Mouse (Mus musculus) myocyte (in vitro differentiated cells): ENCODE data around the gene Fbxl12. TPM values are rescaled to one million over a fixed set of nuclear protein-coding genes. Genes with fewer than 3 reads are reported as not detected.
"Not testable (repeated sequence)": the region's sequence is repeated elsewhere in the genome, so short reads cannot be mapped to it uniquely, and the experiment has no call there.

Experiments
- H3K27me3 ChIP-seq: one replicate; pipeline ENCODE4 v1.6.1; 2011; ENCODE audit not compliant: control insufficient read depth, insufficient read depth, insufficient read length
- H3K36me3 ChIP-seq: one replicate; pipeline ENCODE4 v1.6.1; 2011; ENCODE audit not compliant: control insufficient read depth, insufficient read depth
- H3K4me2 ChIP-seq: one replicate; pipeline ENCODE4 v1.6.1; 2011; ENCODE audit warnings: low read depth, control low read depth
- H3K4me3 ChIP-seq: one replicate; pipeline ENCODE4 v1.5.1; 2011; ENCODE audit warnings: mild to moderate bottlenecking, control low read depth, moderate library complexity
- H3K79me2 ChIP-seq: one replicate; pipeline ENCODE4 v1.6.1; 2011; ENCODE audit not compliant: control insufficient read depth, insufficient read depth
- H3ac ChIP-seq: one replicate; pipeline ENCODE4 v1.6.1; 2011; ENCODE audit not compliant: control insufficient read depth, insufficient read length
- CEBPB ChIP-seq: IDR thresholded peaks from 2 replicates; pipeline ENCODE4 v1.6.1; 2011; ENCODE audit warnings: mild to moderate bottlenecking, moderate library complexity; ENCODE audit not compliant: poor library complexity, insufficient read depth, severe bottlenecking
- E2F4 ChIP-seq: IDR thresholded peaks from one replicate; pipeline ENCODE4 v1.6.1; 2011; ENCODE audit warnings: mild to moderate bottlenecking, control low read depth, moderate library complexity; ENCODE audit not compliant: insufficient read depth
- MAX ChIP-seq: IDR thresholded peaks from one replicate; pipeline ENCODE4 v1.6.1; 2011; ENCODE audit warnings: low read depth, mild to moderate bottlenecking, control low read depth
- MYOD1 ChIP-seq, 3 experiments: IDR thresholded peaks; one replicate each; pipeline ENCODE4 v1.6.1; 2011; ENCODE audit warnings: control low read depth in 2 of 3, low read depth in 2 of 3, mild to moderate bottlenecking in 2 of 3, moderate library complexity in 1 of 3; ENCODE audit not compliant: insufficient read length in 2 of 3, control insufficient read depth in 1 of 3
- MYOG ChIP-seq, 3 experiments: IDR thresholded peaks; one replicate each; pipeline ENCODE4 v1.6.1; 2011; ENCODE audit warnings: control low read depth in 2 of 3, low read depth in 2 of 3, mild to moderate bottlenecking in 2 of 3; ENCODE audit not compliant: insufficient read length in 2 of 3, control insufficient read depth in 1 of 3, insufficient read depth in 1 of 3
- POLR2A ChIP-seq: IDR thresholded peaks from one replicate; pipeline ENCODE4 v1.6.1; 2011; ENCODE audit warnings: low read depth, mild to moderate bottlenecking, control low read depth, moderate library complexity; ENCODE audit not compliant: insufficient read length
- POLR2AphosphoS2 ChIP-seq: IDR thresholded peaks from one replicate; pipeline ENCODE4 v1.6.1; 2011; ENCODE audit warnings: low read depth, control low read depth; ENCODE audit not compliant: insufficient read length
- REST ChIP-seq: IDR thresholded peaks from one replicate; pipeline ENCODE4 v1.6.1; 2011; ENCODE audit warnings: mild to moderate bottlenecking, control low read depth, moderate library complexity; ENCODE audit not compliant: insufficient read depth, insufficient read length
- SRF ChIP-seq: IDR thresholded peaks from one replicate; pipeline ENCODE4 v1.6.1; 2011; ENCODE audit warnings: low read depth; ENCODE audit not compliant: control insufficient read depth, insufficient read length
- TCF12 ChIP-seq: IDR thresholded peaks from one replicate; pipeline ENCODE4 v1.6.1; 2011; ENCODE audit warnings: mild to moderate bottlenecking, control low read depth; ENCODE audit not compliant: poor library complexity, insufficient read depth, severe bottlenecking
- TCF3 ChIP-seq: IDR thresholded peaks from one replicate; pipeline ENCODE4 v1.6.1; 2011; ENCODE audit warnings: low read depth, control low read depth; ENCODE audit not compliant: insufficient read length
- USF1 ChIP-seq: IDR thresholded peaks from one replicate; pipeline ENCODE4 v1.6.1; 2011; ENCODE audit warnings: low read depth, mild to moderate bottlenecking, control low read depth, moderate library complexity
- polyA plus RNA-seq: library from polyadenylated mRNA; unstranded; fragments of >200 nt; fragmentation: generic; extraction: Trizol; gene quantifications from one replicate; pipeline ENCODE4 v1.2.1, GENCODE M21; 2012; ENCODE audit warnings: missing spikeins

The Fbxl12 gene
- polyA plus RNA-seq = 10.6 TPM

- Histone ChIP-seq H3ac (peak within 1 kb of the TSS; percentile 58), H3K36me3 (no peaks in the 10 kb centered on the region), H3K4me3 (peak within 1 kb of the TSS; percentile 93), H3K27me3 (no peaks in the 10 kb centered on the region), H3K79me2 (peaks cover 53% of the 10 kb centered on the region), H3K4me2 (peak within 1 kb of the TSS; percentile 99)
- TF ChIP-seq SRF (no peak), CEBPB (0 out of 2 replicates have a peak, but pooled peaks have one; percentile 7), REST (no peak), MYOD1 (IDR thresholded peaks at IDR 0.05; ENCODE audit: control insufficient read depth in 1 of 3, insufficient read length in 2 of 3, low read depth in 2 of 3) (no peak), MYOG (IDR thresholded peaks at IDR 0.05; ENCODE audit: control insufficient read depth in 1 of 3, insufficient read depth in 1 of 3, insufficient read length in 2 of 3, low read depth in 2 of 3) (no peak), TCF3 (no peak), MAX (no peak), USF1 (no peak), TCF12 (no peak), POLR2A (peak; percentile 63), POLR2AphosphoS2 (peak; percentile 38), E2F4 (no peak)
Measured at GRCm38 (mm10) chr9:20644360-20645081, at the start of gene Fbxl12. TSS of gene Fbxl12 (minus strand) at chr9:20644767.

DNA sequence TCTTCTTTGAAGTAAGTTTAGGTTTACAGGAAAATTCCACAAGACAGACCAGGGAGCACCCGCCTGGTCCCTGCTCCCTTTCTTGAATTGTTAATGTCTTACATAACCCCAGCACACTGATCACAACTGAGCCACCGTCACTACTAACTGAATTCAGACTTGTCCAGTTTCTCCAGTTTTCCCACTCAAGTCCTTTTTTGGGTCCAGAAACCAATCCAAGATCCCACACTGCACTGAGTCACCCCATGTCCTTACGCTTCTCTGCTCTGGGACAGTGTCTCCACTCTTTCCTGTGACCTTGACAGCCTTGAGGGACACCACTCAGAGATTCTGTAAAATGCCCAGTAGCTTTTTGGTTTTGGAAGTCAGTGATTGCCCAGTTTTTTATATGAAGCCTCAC, 48.3 kb upstream of the Fbxl12 start:
- H3K4me2 ChIP-seq = no peak overlapping the region
- TF ChIP-seq SRF (no peak), TCF3 (no peak), TCF12 (no peak), MYOD1 (IDR thresholded peaks at IDR 0.05; ENCODE audit: control insufficient read depth in 1 of 3, insufficient read length in 2 of 3, low read depth in 2 of 3) (no peak), POLR2AphosphoS2 (no peak), MAX (no peak), CEBPB (no peak), REST (no peak), E2F4 (no peak), USF1 (no peak), POLR2A (no peak), MYOG (IDR thresholded peaks at IDR 0.05; ENCODE audit: control insufficient read depth in 1 of 3, insufficient read depth in 1 of 3, insufficient read length in 2 of 3, low read depth in 2 of 3) (no peak)
- H3K36me3 ChIP-seq = no peaks in the 10 kb centered on the region
- H3K79me2 ChIP-seq = no peaks in the 10 kb centered on the region
- no peak overlapping the region for H3ac ChIP-seq
- peaks cover 64% of the 10 kb centered on the region for H3K27me3 ChIP-seq
- H3K4me3 ChIP-seq = no peak overlapping the region

DNA sequence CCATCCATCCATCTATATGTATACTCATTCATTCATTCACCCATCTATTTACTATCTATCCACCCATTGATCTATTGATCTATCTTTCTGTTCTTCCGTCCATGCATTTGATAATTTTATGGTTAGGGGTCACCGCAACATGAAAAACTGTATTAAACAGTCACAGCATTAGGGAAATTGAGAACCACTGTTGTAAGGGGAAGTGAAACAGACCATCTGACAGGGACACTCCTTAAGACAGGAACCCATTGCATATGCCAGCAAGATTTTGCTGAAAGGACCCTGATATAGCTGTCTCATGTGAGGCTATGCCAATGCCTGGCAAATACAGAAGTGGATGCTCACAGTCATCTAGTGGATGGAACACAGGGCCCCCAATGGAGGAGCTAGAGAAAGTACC, 45.9 kb upstream of the Fbxl12 start:
- H3K4me3 ChIP-seq, H3K79me2 ChIP-seq, H3K4me2 ChIP-seq, H3ac ChIP-seq, H3K36me3 ChIP-seq: not testable (repeated sequence)
- H3K27me3 ChIP-seq = peaks cover 48% of the 10 kb centered on the region

DNA sequence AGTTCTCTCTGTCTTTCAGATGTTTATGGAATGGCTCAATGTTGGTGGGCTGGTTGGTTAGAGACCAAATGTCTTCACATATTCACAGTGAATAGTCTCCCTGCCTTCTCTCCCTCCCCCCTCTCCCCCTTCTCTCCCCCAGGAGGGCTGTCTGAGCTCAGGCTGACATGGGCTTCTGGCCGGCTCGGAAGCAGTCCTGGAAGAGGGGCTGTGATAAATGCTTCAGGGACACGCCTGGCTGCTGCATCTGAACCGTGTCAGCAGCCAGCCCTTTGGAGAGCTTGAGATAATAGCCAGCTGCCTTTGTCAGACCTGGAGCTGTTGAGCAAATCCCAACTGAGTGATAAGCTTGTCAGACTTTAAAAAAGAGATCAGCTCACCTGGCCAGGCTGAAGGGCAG, 45.3 kb upstream of the Fbxl12 start:
- H3K4me2 ChIP-seq = no peak overlapping the region
- no peak for TF ChIP-seq TCF3
- TF ChIP-seq POLR2A = no peak
- TF ChIP-seq MYOD1 (IDR thresholded peaks at IDR 0.05; ENCODE audit: control insufficient read depth in 1 of 3, insufficient read length in 2 of 3, low read depth in 2 of 3) = no peak
- no peak for TF ChIP-seq POLR2AphosphoS2
- TF ChIP-seq TCF12 = no peak
- no peak for TF ChIP-seq MAX
- no peak for TF ChIP-seq SRF
- no peak for TF ChIP-seq USF1
- TF ChIP-seq MYOG (IDR thresholded peaks at IDR 0.05; ENCODE audit: control insufficient read depth in 1 of 3, insufficient read depth in 1 of 3, insufficient read length in 2 of 3, low read depth in 2 of 3) = no peak
- no peak for TF ChIP-seq E2F4
- TF ChIP-seq REST = no peak
- no peak for TF ChIP-seq CEBPB
- no peak overlapping the region for H3ac ChIP-seq
- H3K4me3 ChIP-seq = no peak overlapping the region
- no peaks in the 10 kb centered on the region for H3K36me3 ChIP-seq
- H3K79me2 ChIP-seq = no peaks in the 10 kb centered on the region
- peaks cover 42% of the 10 kb centered on the region for H3K27me3 ChIP-seq

GRCm38 (mm10) chr9:20689403-20689802, 44.8 kb upstream of the Fbxl12 start:
- Histone ChIP-seq H3ac (no peak overlapping the region), H3K4me2 (no peak overlapping the region), H3K36me3 (no peaks in the 10 kb centered on the region), H3K4me3 (no peak overlapping the region), H3K27me3 (peaks cover 37% of the 10 kb centered on the region), H3K79me2 (no peaks in the 10 kb centered on the region)
- TF ChIP-seq TCF3 (no peak), SRF (no peak), USF1 (no peak), E2F4 (no peak), MYOD1 (IDR thresholded peaks at IDR 0.05; ENCODE audit: control insufficient read depth in 1 of 3, insufficient read length in 2 of 3, low read depth in 2 of 3) (no peak), CEBPB (no peak), POLR2A (no peak), MAX (no peak), POLR2AphosphoS2 (no peak), REST (no peak)
